Mouse (Mus musculus): ENCODE results near the gene Gm21958.
"Not testable (repeated sequence)": the region's sequence is repeated elsewhere in the genome, so short reads cannot be mapped to it uniquely, and the experiment has no call there.

Gene Gm21958

DNA sequence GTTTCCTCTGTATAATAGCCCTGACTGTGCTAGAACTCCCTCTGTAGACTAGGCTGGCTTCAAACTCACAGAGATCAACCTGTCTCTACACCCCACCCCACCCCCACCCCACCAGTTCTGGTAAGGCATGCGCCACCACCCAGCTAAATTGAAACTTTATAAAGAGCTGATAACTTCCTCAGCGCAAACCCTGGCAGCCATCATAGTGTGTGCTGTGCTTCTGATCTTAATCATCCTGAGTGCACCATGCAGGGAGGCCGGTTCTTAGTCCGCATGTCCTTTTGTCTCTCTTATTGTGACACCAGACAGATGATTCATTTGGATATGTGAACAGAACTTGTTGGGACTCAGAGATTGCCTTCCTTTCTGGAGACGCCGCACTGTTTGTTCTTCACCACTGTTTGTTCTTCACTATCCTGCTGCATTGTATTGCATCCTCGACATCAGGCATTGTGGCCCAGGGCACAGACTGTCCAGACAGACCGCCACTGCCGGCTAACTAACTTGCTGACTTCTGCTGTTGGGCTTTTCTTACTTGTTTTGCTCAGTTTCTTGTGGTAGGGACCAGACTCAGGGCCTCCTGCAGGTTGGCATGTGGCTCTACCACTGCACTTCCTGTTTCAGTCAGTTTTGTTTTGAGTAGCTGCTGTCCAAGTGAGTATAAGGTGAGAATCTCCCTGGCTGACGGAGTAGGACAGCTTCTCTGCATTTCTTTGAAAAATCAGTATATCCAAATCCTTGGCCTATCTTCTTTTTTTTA, 9.8 kb upstream of the Gm21958 start:
- DNase-seq (ENCODE audit: low spot score in 2 of 2): no peak

DNA sequence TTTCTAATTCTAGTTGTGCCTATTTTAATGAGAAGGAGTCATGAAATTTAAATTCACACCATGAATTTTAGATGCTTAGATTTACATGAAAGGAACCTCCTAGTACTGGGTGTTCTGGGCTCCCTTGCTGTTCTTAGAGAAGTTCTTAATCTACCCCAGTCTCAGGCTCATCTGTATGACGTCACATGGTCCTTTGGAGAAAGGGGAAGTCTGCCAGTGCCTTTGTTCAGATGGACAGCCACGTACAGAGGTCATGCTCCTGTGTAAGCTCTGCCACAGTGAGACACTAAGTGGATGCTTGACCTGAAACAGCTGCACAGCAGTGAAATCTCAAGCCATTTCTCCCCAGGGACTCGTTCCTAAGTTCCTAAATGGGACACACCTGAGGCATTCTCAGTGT, 4.8 kb upstream of the Gm21958 start:
- DNase-seq (ENCODE audit: low spot score in 2 of 2): no peak

DNA sequence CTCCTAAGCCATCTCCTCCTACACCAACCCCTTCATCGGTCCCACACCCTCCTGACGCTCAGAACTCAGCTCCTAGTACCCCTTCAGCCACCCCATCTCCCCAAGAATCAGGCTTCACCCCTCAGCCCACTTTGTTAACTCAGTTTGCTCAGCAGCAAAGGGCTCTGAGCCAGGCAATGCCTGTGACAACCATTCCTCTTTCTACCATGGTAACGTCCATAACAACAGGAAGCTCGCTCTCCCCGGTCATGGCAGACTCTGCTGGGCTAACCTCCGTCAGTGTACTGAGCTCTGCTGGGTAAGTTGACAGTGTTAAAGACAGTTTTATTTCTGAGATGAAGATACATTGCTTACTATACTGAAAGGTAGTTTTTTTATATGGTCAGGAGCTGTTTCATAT, 3.2 kb upstream of the Gm21958 start:
- no peak for DNase-seq (ENCODE audit: low spot score in 2 of 2)

DNA sequence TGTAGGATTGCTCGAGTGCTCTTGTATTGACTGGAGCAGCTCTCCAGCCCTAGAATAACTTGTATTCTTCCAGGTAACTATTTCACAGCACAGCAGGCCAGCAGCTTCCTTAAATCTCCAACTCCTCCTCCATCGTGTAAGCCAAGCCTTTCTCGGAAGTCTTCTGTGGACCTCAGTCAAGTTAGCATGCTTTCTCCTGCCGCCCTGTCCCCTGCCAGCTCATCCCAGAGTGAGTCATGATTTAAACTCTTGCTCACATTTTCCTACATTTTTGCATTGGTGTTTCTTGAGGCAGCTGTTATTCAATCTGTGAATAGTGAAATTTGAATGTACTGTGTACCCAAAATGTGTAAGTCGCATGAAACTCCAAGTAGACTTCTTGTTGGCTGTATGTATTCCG, 1.3 kb upstream of the Gm21958 start:
- no peak for DNase-seq (ENCODE audit: low spot score in 2 of 2)

DNA sequence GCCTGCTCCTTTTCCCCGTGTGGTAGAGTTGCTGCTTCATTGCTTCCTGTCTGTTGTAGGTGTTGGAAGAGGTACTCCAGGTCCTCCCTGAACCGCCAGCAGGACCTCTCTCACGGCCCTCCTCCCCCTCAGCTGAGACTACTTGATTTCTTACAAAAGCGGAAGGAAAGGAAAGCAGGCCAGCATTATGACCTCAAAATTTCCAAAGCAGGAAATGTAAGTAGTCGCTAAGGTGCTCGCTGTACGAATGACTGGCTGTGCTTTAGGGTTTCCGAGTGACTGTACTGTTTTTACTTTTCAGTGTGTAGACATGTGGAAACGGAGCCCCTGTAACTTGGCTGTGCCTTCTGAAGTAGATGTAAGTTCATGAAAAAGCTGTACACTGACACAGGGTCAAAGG, 5.2 kb downstream of the Gm21958 start:
- DNase-seq (ENCODE audit: low spot score in 2 of 2): no peak

DNA sequence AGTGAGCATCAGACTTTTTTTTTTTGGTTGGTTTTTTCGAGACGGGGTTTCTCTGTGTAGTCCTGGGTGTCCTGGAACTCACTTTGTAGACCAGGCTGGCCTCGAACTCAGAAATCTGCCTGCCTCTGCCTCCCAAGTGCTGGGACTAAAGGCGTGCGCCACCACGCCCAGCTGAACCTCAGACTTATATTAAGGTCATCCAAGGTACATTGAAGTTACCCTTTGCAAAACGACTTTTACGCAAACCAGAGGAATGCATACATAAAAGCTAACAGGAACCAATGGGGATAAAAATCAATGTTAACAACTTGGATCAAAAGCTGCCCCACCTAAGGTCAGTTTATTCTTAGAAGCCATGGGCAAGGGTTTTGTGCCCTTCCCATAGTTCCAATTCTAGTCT, 10.0 kb downstream of the Gm21958 start:
- not testable (repeated sequence) for DNase-seq (ENCODE audit: low spot score in 2 of 2)

DNA sequence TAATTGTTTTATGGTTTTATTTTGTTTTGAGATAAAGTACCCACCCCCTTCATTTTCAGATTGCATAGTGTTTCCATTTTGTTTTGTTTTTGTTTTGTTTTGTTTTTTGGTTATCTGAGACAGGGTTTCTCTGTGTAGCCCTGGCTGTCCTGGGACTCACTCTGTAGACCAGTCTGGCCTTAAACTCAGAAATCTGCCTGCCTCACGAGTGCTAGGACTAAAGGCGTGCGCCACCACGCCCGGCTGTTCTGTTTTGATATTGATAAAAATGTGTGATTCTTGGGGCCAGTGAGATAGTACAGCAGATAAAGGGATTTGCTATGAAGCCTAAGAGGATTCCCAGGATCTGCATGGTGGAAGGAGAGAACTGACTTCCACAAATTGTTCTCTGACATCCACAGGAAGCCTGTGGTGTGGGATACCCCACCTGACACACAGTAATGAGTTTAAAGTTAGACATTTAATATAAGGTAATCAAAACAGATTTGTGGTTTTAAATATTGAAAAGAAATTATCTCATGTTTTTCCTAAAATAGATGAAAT, 14.3 kb downstream of the Gm21958 start:
- no peak for DNase-seq (ENCODE audit: low spot score in 2 of 2)

DNA sequence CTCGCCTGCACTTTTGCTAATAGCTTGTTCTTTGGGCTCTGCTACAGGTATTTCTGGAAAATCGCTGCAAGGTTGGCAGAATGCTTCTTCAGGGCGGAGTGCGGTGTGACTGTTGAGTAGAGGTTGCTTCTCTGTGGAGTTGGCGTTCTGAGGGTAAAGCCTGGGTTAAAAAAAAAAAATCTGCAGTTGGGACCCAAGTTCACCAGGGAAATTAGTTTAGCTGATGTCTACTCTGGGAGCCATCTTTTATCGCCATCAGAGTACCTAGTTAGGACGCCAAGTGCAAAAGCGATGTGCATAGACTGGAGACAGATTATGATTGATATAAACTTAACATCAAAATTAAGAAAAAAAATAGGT, 21.1 kb downstream of the Gm21958 start:
- DNase-seq (ENCODE audit: low spot score in 2 of 2): no peak

DNA sequence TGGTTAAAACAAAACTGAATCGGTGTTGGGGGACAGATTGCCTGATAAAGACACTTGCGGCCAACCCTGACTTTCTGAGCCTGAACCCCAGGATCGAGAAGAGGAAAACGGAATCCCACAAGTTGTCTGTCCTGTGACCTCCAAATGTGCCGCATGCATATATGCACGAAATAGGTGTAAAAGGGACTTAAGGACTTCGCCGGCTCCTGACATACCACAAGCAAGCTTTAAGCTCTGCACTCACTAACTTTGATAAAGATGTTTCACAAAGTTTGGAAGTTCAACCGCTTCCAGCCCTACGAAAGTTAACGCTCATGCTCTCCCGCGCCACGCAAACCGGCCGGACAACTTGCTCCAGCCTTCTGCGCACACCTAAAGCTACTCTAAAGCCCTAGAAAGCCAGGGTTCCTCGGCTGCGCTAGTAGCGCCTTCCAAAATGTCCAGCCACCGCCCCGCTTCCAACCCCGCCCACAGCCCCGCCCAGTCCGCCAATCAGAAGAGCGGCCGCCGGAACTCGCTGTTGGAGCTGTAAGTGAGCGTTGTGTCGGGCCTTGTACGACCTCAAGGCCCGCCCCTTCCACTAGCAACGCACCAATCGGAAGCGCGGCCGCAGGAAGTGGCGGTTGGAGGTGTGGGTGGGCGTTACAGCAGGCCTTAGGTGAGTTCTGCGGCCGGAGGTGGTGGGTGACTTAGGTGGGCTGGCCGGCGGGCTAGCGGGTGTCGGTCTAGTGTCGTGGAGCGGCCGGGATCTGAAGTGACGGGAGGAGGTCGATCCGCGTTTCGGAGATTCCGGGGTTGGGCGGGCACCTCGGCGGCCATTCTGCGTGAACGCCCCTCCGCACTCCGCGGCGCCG, 21.7 kb downstream of the Gm21958 start, which contains the start of gene Supt20:
Gene Supt20 (plus strand): TSS at position 606 of the 854 bp plus-strand sequence.
- DNase-seq (ENCODE audit: low spot score in 2 of 2): peak; percentile 89 to 93

DNA sequence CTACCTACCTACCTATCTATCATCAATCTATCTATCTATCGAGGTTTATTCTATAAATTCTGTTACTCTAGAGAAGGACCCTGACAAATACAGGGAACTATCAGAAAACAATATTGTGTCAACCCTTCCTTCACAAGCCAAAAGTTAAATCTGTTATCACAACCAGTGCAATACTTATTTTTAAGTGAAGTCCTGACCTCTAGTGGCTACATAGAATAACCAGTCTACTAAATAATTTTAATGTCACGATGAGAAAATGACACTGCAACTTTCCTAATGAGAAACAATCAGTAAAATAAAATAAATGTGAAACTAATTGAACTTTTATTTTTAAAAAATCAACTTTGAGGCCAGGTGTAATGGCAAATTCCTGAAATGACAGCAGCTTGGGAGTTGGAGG, 25.1 kb downstream of the Gm21958 start:
- no peak for DNase-seq (ENCODE audit: low spot score in 2 of 2)

DNA sequence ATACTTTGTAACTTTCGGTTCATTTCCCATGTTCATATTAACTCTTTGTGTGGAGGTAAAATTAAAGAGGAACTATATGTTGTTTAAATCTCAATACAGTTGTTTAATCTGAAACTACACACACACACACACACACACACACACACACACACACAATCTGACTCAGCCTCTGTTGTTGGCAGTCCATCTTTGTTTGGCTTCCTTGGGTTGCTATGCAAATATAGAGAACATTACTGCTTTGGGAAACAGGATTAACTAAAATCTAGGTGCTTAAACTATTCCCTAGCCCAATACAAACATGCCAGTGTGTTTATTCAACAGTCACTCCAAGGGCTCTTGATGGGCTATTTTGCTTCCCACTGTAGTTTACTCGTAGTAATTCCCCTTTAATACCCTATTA, 26.9 kb downstream of the Gm21958 start:
- no peak for DNase-seq (ENCODE audit: low spot score in 2 of 2)

DNA sequence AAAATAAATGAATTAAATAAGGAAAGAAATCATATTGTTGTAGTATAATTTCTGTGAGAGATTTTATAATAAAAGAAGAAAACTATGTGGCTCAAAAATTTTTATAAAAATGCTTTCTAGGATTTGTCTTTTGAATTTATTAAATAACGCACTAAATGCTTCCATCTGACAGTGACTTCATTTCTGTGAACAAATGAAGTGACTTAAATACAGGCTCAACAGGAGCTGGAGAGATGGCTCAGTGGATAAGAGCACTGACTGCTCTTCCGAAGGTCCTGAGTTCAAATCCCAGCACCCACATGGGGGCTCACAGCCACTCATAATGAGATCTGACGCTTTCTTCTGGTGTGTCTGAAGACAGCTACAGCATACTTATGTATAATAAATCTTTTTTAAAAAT, 29.0 kb downstream of the Gm21958 start:
- DNase-seq (ENCODE audit: low spot score in 2 of 2): no peak

DNA sequence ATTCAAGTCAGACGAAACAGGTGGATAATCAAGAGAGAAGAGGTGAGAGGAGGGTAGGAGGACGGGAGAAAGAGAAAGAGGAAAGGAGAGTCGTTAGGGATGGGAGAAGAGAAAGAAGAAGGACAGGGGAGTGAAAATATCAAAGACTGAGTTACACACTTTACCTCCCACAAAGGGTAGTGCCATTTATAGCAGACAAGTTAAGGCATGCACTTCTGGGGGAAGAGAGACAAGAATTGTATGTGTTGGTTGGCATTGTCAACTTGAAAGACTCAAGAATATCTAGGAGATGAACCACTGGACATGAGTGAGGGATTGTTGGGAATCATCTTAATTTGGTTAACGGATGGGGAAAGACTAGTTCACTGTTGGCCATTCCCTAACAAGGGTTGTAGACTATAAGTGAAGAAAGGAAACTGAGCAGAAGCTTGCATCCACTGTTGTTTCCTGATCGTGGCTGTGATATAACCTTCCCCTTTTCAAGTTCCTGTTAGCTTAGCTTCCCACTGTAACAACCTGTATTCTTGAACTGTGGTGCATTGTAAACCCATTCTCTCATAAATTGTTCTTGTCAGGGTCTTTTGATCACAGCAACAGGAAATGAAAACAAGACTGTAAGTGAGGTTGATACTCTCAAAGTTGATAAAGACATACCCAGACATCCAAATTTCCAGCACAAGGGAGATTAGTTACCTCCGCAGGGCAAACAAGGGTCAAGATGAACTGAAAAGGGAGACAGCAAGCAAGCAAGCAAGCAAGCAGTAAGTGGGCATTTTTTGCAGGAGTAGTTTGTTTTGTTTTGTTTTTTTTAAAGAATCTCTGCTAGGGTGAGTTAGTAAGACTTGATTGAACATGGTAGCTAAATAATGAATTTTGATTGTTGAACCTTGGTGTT, 32.6 kb downstream of the Gm21958 start:
- DNase-seq (ENCODE audit: low spot score in 2 of 2): no peak

DNA sequence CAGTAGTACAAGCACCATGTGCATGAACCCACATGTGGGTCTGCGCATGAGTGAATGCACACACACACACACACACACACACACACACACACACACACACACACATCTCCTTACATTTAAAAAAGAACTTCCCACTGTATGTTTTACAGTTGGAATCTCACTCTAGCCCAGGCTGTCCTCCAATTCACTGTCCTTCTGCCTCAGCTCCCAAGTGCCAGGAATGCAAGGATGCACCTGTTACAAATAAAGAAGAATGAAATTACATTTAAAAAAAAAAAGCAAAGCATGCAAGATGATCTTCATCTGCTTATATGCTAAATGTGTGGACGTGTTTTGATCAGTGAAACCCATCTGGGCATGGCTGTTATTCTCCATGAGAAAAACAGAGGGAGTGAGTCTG, 37.3 kb downstream of the Gm21958 start:
- DNase-seq (ENCODE audit: low spot score in 2 of 2): no peak

DNA sequence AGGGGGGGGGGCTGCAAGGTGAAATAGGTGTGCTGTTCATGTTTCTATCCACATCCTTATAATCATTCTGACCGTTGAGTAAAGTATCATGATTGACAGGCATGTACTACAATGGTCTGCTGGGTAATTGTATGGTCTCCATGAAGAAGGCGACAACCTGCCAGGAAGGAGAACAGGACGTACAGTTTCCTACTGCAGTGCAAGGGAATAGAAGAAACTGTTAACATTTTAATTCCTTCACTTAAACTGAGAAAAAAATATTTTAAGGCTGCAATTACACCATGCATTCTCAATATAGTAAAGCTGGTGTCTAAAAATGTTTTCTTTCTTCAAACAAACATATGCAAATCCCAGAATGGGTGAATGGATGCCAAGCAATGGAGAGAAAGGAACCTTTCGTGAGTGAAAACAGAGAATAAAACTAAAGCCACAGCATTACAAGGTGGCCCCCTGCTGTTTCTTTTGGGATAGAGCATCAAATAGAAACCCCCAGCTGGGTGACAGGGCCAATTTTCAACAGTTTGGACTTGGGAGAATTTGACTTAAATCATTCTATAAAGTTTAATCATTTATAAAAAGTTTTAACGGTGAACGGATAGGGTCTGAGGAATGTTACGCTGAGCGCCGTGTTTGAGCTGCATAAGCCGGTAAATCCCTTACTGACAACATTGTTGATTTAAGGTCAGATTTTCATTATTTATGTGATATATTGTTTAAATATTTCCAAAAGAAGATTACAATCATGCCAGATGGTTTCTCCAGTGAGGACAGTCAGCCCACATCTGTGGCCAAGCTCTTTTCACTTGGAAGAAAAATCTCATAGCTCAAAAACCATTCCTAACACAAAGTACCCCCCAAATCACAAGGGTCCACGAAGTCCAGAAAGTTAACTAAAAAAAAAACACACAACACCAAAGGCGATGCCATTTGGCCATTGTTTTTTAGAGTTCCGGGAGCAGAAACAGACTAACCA, 41.3 kb downstream of the Gm21958 start:
- no peak for DNase-seq (ENCODE audit: low spot score in 2 of 2)

DNA sequence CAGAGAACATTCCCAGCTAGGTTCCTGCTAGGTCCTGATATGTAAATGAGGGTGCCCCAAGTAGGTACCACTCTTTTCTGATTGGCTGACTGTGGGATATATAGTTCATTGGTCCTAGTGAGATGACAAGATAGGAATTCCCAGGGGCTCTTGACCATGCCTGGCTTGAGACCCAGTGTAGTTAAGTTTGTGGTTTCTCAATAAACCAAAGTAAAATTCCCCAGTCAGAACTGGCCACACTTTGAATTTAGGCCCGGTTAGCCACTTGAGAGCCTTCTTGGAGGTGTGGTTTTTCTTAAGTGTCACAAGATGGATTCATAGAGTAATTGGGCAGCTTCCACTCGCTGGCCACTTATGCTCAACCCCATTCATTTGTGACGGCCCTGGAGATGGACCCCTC, 42.0 kb downstream of the Gm21958 start:
- DNase-seq (ENCODE audit: low spot score in 2 of 2): no peak

DNA sequence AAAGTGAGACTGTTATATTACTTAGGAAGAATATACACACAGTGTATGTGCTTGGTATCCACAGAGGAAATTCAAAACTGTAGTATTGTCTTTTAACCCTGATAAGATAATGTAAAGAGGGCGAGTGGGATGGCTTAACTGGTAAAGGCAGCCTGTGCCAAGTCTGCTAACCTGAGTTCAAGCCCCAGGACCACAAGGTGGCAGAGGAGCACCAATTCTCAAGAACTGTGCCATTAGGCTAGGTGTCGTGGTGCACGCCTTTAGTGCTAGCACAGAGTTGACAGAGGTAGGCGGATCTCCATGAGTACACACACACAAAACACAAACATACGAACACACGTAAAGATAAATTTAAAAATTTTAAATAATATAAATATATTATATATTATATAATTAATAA, 44.6 kb downstream of the Gm21958 start:
- no peak for DNase-seq (ENCODE audit: low spot score in 2 of 2)

DNA sequence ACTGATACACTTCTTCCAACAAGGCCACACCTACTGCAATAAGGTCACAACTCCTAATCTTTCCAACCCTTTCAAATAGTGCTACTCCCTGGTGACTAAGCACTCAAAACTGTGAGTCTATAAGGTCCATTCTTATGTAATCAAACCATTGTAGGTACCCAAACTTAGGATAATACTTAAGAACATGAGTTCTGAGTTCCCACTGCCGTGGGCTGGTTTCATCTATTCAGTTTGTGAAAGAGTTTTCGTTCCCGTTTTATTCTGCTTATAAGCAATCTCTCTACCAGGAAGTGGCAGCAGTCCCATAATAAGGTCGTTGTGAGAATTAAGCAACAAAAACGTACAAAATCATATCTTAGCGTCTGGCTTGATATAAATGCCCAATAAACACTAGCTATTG, 45.4 kb downstream of the Gm21958 start:
- DNase-seq (ENCODE audit: low spot score in 2 of 2): no peak

DNA sequence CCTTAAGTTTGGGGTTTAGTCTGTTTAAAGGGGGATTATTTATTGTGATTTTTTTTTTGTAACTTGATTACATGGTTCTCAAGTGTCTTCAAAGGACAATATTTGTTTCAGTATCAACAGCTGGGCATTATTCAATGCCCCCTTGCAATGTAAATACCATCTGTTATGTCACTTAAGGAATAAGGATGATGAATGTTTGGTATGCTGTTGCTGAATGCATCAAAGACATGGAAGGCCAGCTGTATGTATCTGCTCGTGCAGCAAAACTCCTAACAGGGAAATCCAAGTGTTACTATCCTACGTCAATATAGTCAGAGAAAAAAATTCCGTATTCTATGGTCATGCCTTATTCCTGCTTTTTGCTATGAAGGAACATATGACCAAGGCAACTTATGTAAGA, 46.0 kb downstream of the Gm21958 start:
- DNase-seq (ENCODE audit: low spot score in 2 of 2): no peak

Measured in urinary bladder, postnatal 4 days (tissue).